Mouse (Mus musculus) liver, postnatal 0 days (tissue): Measurements from ENCODE around the gene C2cd4c.

Experiments
- CTCF ChIP-seq: sonication (generic); IDR thresholded peaks from 2 replicates; pipeline ENCODE4 v1.5.1; 2016; ENCODE audit warnings: antibody characterized with exemption, low read depth
- EP300 ChIP-seq: IDR thresholded peaks from 2 replicates; pipeline ENCODE4 v1.6.1; 2016; ENCODE audit warnings: antibody characterized with exemption, low read depth, mild to moderate bottlenecking

DNA sequence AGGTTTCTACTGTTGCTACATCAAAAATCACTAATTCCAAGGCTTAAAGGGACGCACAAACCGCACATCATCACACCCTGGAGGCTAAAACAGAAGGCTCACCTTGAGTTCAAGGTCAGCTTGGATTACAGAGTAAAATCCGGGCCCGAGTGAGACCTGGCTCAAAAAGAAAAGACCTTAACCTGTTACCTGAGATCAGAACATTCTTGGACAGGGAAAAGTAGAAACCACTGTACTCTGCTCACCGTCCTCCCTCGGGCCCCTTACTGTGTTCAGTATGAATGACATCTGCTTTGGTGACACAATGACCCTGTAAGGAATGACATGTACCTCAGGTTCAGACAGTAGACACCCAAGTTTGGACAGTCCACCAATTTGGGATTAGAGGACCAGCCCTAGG lies 39.0 kb downstream of the C2cd4c start:
- no peak for TF ChIP-seq CTCF
- TF ChIP-seq EP300 = no peak
